Mouse (Mus musculus): ENCODE results near the gene Ccdc88a. TPM values are rescaled to one million over a fixed set of nuclear protein-coding genes. Genes with fewer than 3 reads are reported as not detected.

Gene Ccdc88a
- total RNA-seq (2021), result 10 to 100 TPM; 72.8 to 76.6 TPM
- long read RNA-seq, experiment 1, partial matches to known transcripts, result 7 of 9 reads
- long read RNA-seq, experiment 1, other reads (novel, unspliced or antisense), result 2 of 9 reads
- long read RNA-seq, experiment 2, partial matches to known transcripts, result 7 of 10 reads
- long read RNA-seq, experiment 2, other reads (novel, unspliced or antisense), result 3 of 10 reads

GRCm38 (mm10) chr11:29373396-29374273 is at the start of gene Ccdc88a:
TSS of gene Ccdc88a (plus strand) at chr11:29373658.
- DNase-seq (ENCODE audit: low spot score in 2 of 2), result peak; percentile 97 to 98

GRCm38 (mm10) chr11:29335505-29335904 is 38.0 kb upstream of the Ccdc88a start:
- no peak for DNase-seq (ENCODE audit: low spot score in 2 of 2)

GRCm38 (mm10) chr11:29341259-29341658 is 32.2 kb upstream of the Ccdc88a start:
- no peak for DNase-seq (ENCODE audit: low spot score in 2 of 2)

- no peak for DNase-seq (ENCODE audit: low spot score in 2 of 2)
Observed at GRCm38 (mm10) chr11:29344891-29345657, 28.4 kb upstream of the Ccdc88a start.

GRCm38 (mm10) chr11:29345673-29346286 is 27.7 kb upstream of the Ccdc88a start:
- no peak for DNase-seq (ENCODE audit: low spot score in 2 of 2)

- DNase-seq (ENCODE audit: low spot score in 2 of 2), result no peak
Observed at GRCm38 (mm10) chr11:29350891-29351290, 22.6 kb upstream of the Ccdc88a start.

GRCm38 (mm10) chr11:29352214-29352613 is 21.2 kb upstream of the Ccdc88a start:
- no peak for DNase-seq (ENCODE audit: low spot score in 2 of 2)

- no peak for DNase-seq (ENCODE audit: low spot score in 2 of 2)
Observed at GRCm38 (mm10) chr11:29368161-29368560, 5.3 kb upstream of the Ccdc88a start.

- no peak for DNase-seq (ENCODE audit: low spot score in 2 of 2)
Observed at GRCm38 (mm10) chr11:29373050-29373395, 435 bp upstream of the Ccdc88a start.

- peak in 1 of 2 experiments; percentile 19 for DNase-seq (ENCODE audit: low spot score in 2 of 2)
Observed at GRCm38 (mm10) chr11:29374274-29374656, 807 bp downstream of the Ccdc88a start.

GRCm38 (mm10) chr11:29376635-29377034 is 3.2 kb downstream of the Ccdc88a start:
- DNase-seq (ENCODE audit: low spot score in 2 of 2), result no peak

- DNase-seq (ENCODE audit: low spot score in 2 of 2), result no peak
Observed at GRCm38 (mm10) chr11:29378751-29379150, 5.3 kb downstream of the Ccdc88a start.

GRCm38 (mm10) chr11:29383493-29383892 is 10.0 kb downstream of the Ccdc88a start:
- DNase-seq (ENCODE audit: low spot score in 2 of 2), result no peak

GRCm38 (mm10) chr11:29384001-29384400 is 10.5 kb downstream of the Ccdc88a start:
- no peak for DNase-seq (ENCODE audit: low spot score in 2 of 2)

- DNase-seq (ENCODE audit: low spot score in 2 of 2), result no peak
Observed at GRCm38 (mm10) chr11:29384617-29385016, 11.2 kb downstream of the Ccdc88a start.

GRCm38 (mm10) chr11:29389913-29390312 is 16.5 kb downstream of the Ccdc88a start:
- no peak for DNase-seq (ENCODE audit: low spot score in 2 of 2)

- no peak for DNase-seq (ENCODE audit: low spot score in 2 of 2)
Observed at GRCm38 (mm10) chr11:29395135-29395746, 21.8 kb downstream of the Ccdc88a start.

GRCm38 (mm10) chr11:29400374-29400773 is 26.9 kb downstream of the Ccdc88a start:
- DNase-seq (ENCODE audit: low spot score in 2 of 2), result no peak

- DNase-seq (ENCODE audit: low spot score in 2 of 2), result no peak
Observed at GRCm38 (mm10) chr11:29406292-29406691, 32.8 kb downstream of the Ccdc88a start.

GRCm38 (mm10) chr11:29423496-29423895 is 50.0 kb downstream of the Ccdc88a start:
- no peak for DNase-seq (ENCODE audit: low spot score in 2 of 2)

- DNase-seq (ENCODE audit: low spot score in 2 of 2), result peak in 1 of 2 experiments; percentile 86
Observed at GRCm38 (mm10) chr11:29428774-29429173, 55.3 kb downstream of the Ccdc88a start.

Data from layer of hippocampus, postnatal 14 days (tissue).